8 mouse cellular contexts compared by ENCODE assay signal in genomic region chr11:20400302-20401234, GRCm38 (mm10).
DNase-seq lines count a peak whose midpoint lies in the region; ATAC-seq and TF ChIP-seq lines count a peak whose summit lies in the region.

No protein-coding gene starts in this region.

- H3K4me3 ChIP-seq in cortical plate, adult 2 months (ENCODE audit: insufficient read depth, low read length) = peak overlapping the region; percentile 4; the same call in 1 of the 2 replicates

- ATAC-seq in inflammation-experienced regulatory T-cells, adult 6 months = peak; percentile 61
- ATAC-seq in megakaryocyte progenitor cell, adult 5-6 weeks (replicated peaks; ENCODE audit: poor library complexity) = peak; percentile 94

- TF ChIP-seq CTCF in cortical plate, adult 2 months (IDR thresholded peaks at IDR 0.05; ENCODE audit: extremely low read depth, insufficient read depth, low read length) = peak; percentile 98

- DNase-seq in adrenal gland, adult 2 months = peak; percentile 86
- DNase-seq in gastrocnemius, postnatal 25 days = peak; percentile 58
- peak; percentile 26 to 80 for DNase-seq in left cerebral cortex, adult 9 months (ENCODE audit: low spot score in 2 of 2)
- peak; percentile 82 for DNase-seq in right cerebral cortex, postnatal 14 days
- DNase-seq in yolk sac, embryonic 10.5 days (ENCODE audit: low spot score) = peak; percentile 73

- no peak overlapping the region for H3K27ac ChIP-seq in cortical plate, adult 2 months (ENCODE audit: insufficient read depth, low read length)

- no peak for TF ChIP-seq POLR2A in cortical plate, adult 2 months (IDR thresholded peaks at IDR 0.05; ENCODE audit: extremely low read depth, insufficient read depth, low read length)

- H3K4me1 ChIP-seq in cortical plate, adult 2 months (ENCODE audit: control insufficient read depth, insufficient read depth, low read length) = peaks cover 1% of the 10 kb centered on the region; the same call in 1 of the 2 replicates
